Mouse (Mus musculus): ENCODE results near the gene Tescl. TPM values are rescaled to one million over a fixed set of nuclear protein-coding genes. Genes with fewer than 3 reads are reported as not detected.

Tescl gene
- not detected for total RNA-seq (2021)
- long read RNA-seq, experiment 1, result 0 reads
- long read RNA-seq, experiment 2, result 0 reads

DNA sequence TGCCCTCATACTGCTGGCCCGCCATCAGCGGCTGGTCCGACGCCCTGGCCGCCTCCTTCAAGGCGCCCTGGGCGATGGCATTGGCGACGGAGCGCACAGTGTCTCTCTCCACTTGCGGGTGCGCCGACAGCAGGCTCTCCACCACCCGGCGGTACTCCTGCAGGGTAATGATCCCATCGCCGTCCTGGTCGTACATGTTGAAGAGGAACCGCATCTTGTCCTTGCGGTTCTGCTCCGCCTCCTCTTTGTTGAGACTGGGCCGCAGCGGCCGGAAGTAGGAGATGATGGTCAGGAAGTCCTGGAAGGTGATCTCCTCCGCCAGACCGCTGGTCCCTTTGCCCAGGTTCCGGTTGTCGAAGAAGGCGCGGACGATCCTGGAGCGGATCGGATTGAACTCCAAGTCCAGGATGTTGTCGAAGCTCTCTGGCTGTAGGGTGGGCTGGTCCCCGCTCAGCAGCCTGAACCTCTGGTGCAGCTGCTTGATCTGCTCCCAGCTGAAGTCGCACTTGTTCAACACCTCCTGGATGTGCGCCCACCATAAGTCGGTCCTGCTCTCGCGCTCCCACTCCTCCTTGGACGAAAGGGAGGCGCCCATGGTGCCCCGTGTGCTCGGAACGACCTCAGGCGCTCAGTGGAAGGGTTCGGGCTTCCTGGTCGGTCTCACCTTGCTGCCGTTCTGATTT is at the start of gene Tescl:
Gene Tescl, minus strand, starts transcription at position 633 of the 683 bp plus-strand sequence.
- DNase-seq (ENCODE audit: low spot score in 2 of 2), result no peak

DNA sequence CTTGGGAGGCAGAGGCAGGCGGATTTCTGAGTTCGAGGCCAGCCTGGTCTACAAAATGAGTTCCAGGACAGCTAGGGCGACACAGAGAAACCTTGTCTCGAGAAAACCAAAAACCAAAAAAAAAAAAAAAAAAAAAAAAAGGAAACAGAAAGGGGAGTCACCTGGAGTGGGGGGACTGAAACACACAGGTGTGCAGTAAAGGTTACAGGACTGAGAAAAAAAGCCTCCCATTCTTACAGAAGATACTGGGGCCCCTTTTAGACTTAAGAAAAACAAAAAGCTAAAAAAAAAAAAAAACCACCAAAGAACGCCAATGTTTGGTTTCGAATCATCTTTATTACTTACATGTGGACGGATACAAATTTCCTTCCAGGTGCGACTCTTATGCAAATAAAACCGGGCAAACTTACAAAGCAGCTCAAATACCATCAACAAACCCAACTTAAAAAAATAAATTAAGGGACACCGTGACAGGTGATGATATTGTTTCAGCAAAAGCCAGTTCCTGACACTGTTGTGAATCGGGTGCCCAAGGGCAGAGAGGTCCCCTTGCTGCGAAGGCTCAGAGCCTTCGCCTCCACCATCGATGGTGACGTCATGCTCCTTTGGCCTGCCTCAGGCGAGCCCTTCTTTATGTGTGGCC is 49.1 kb upstream of the Tescl start:
- DNase-seq (ENCODE audit: low spot score in 2 of 2), result no peak

- DNase-seq (ENCODE audit: low spot score in 2 of 2), result no peak
Measured at GRCm38 (mm10) chr7:24380370-24380769, 46.6 kb upstream of the Tescl start.

DNA sequence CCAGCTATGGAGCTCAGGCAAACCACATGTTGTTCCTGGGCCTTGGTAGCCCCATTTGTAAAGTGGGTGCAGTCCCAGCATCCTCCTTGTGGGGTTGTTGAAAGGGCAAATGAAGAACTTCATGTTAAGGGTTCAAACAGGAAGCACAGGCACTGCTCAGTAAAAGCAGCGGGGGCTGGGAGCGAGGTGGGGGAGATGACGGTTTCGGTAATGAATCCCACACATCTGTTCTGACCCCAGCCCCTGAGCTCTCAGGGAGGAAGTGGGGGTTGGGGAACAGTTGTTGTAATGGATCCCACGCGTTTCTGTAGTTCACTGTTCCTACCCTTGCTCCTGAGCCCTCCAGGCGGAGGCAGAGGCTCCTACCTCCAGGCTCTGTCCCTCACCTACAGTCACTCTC is 46.2 kb upstream of the Tescl start:
- DNase-seq (ENCODE audit: low spot score in 2 of 2), result no peak

GRCm38 (mm10) chr7:24378049-24378701 is 44.4 kb upstream of the Tescl start:
- DNase-seq (ENCODE audit: low spot score in 2 of 2), result no peak

DNA sequence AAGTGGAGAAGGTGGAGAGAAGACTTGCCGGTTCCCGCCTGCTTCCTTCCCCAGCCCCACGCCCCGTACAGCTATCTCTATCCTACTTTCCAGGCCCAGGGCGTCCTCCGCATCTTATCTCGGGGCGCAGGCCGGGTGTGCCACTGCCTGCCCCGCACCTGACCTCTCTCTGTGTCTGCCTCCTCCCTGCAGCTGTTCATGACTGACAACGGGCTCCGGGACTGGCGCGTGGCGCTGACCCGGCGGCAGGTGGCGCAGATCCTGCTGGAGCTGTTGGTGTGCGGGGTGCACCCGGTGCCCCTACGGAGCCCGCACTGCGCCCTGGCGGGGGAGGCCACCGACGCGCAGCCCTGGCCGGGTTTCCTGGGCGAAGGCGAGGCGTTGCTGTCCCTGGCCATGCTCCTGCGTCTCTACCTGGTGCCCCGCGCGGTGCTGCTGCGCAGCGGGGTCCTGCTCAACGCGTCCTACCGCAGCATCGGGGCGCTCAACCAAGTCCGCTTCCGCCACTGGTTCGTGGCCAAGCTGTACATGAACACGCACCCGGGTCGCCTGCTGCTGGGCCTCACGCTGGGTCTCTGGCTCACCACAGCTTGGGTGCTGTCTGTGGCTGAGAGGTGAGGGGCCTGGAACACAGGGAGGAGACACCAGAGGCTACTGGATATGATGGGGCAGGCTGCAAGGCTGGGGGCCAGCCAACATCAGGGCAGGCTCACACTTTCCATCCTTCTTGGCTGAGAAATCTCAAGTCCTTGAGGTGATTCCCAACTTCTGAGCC is 43.5 kb upstream of the Tescl start:
- DNase-seq (ENCODE audit: low spot score in 2 of 2), result no peak

GRCm38 (mm10) chr7:24376456-24376855 is 42.7 kb upstream of the Tescl start:
- no peak for DNase-seq (ENCODE audit: low spot score in 2 of 2)

GRCm38 (mm10) chr7:24373538-24374379 is 40.0 kb upstream of the Tescl start:
- peak; percentile 38 to 53 for DNase-seq (ENCODE audit: low spot score in 2 of 2)

- no peak for DNase-seq (ENCODE audit: low spot score in 2 of 2)
Measured at GRCm38 (mm10) chr7:24372786-24373185, 39.0 kb upstream of the Tescl start.

- no peak for DNase-seq (ENCODE audit: low spot score in 2 of 2)
Measured at GRCm38 (mm10) chr7:24372300-24372699, 38.6 kb upstream of the Tescl start.

GRCm38 (mm10) chr7:24371809-24372145 is 38.0 kb upstream of the Tescl start:
- DNase-seq (ENCODE audit: low spot score in 2 of 2), result no peak

DNA sequence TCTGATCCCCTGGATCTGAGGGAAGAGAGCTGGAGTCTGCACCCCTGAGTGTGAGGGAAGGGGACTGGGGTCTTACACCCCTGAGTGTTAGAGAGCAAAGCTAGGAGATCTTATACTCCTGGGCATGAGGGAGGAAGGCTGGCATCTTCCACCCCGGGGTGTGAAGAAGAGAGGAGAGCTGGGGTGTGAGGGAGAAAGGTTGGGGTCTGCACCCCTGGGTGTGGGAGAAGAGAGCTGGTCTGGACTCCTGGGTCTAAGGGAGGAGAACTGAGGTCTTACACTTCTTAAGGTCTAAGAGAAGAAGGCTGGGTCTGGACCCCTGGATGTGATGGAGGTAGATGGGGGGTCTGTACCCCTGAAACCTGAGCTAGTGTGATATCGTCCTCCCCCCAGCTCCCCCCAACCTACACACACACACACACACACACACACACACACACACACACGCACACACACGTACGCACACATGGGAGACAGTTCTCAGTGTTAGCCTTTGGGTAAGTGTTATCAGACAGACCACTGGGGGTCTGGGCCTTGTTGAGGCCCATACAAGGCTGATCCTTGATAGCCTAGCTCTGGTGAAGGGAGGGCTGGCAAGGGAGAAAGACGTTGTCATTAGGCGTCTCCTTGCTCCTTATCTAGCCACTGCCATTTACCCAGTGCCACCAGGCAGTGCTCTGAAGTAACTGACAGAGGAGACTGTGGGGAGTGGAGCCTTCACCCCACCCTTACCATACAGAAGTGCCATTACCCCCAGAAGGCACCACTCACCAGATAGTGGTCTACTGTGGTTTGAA is 37.5 kb upstream of the Tescl start:
- DNase-seq (ENCODE audit: low spot score in 2 of 2), result no peak

DNA sequence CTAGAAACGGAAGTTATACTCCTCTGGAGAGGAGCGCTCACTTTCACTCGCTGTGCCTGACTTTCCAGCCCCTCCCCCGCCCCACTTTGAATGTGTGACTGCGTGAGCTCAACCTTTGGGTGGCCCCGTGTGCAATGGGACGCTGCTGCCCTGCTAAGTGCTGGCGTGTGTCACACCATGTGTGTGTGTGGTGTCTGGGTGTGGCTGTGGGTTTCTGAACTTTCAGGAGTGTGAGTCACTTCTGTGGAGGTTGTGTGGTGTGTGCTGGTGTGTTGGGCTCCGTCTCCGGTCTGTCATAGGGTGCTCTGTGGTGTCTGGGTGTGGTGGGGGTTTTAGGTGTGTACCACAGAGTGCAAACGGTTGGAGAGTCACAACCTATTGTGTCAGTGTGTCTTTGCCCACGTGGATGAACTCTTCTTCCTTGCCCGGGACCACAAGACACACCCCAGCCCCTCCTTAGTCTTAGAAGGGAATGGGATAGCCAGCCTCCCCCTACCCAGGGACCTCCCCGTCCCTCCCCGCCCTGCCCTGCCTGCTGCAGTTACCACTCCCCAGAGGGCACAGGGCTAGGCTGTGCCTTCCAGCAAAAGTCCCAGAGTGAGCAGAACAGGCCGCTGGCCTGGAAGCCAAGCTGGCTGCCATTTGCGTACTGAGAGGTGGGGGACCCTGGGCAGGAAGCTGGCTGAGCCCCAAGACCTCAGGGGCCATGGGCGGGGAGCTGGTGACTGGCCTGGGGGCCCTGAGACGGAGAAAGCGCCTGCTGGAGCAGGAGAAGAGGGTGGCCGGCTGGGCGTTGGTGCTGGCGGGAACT is 36.2 kb upstream of the Tescl start, which contains the start of gene Kcnn4:
Gene Kcnn4, plus strand, starts transcription at position 533 of the 811 bp plus-strand sequence.
- no peak for DNase-seq (ENCODE audit: low spot score in 2 of 2)

- DNase-seq (ENCODE audit: low spot score in 2 of 2), result no peak
Measured at GRCm38 (mm10) chr7:24368946-24369345, 35.2 kb upstream of the Tescl start.

- no peak for DNase-seq (ENCODE audit: low spot score in 2 of 2)
Measured at GRCm38 (mm10) chr7:24368226-24368625, 34.5 kb upstream of the Tescl start.

DNA sequence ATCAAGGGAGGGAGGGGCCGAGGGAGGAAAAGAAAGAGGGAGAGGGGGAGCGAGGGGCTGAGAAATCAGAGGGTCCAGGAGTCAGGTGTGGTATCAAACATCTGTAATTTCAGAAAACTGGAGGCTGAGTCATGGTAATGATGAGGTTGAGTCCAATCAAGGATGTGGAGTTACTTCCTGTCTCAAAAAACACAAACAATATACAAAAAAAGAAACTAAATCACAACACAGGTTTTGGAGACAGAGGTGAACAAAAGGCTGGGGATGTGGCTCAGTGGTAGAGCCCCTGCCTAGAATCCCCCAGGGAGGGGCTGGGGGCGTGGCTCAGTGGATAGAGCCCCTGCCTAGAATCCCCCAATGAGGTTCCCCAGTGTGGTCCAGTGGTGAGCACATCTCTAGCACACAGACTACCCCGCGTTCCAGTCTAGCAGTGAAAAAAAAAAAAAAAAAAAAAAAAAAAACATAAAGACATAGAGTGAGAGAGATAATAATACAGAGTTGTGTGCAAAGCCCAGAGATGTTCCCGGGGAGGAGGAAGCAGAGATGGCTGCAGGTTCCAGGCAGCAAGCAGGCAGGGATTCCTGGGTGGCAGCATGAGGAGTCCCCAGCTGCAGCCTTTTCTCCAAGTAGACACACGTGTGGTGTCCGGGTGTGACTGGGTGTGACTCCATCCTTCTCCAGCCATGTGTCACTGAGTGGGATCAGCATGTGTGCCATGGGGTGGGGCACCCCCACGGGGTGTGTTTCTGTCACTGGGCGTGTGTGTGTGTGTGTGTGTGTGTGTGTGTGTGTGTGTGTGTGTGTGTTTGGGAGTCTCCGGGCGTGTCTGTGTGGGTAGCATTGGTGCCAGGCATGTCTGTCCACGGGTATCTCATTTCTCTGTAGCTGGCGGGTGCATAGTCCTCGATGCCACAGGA is 33.2 kb upstream of the Tescl start:
- DNase-seq (ENCODE audit: low spot score in 2 of 2), result no peak

DNA sequence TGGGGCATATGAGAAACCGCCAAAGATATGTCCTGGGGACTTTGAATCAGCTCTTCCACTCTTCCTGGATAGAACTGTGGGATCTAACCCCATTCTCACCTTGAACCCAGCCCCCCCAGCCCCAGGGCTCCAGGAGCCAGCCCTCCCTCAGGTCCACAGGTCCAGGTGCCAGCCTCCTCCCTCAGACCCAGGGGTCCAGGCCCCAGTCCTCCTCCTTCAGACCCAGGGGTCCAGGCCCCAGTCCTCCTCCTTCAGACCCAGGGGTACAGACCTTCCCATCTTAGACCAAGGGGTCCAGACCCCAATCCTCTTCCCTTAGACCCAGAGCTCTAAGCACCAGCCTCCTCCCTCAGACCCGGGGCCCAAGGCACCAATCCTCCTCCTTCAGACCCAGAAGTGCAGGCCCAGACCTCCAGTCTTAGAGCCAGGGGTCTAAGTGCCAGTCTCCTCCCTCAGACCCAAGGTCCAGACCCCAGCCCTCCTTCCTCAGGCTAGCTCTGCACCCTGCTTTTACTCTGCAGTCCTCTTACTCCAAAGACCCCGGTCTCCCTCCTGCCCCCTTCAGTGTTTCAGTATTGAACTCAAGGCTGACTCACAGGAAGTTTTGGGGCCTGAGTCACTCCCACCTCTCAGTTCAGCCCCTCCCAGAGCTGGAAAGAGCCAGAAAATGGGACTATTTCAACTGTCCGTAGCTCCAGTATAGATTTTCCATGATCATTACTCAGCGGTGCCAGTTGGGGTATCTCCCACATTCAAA is 31.7 kb upstream of the Tescl start:
- DNase-seq (ENCODE audit: low spot score in 2 of 2), result no peak

All from layer of hippocampus, postnatal 14 days (tissue).